Mouse (Mus musculus): ENCODE results near the gene Cyp27a1. TPM values are rescaled to one million over a fixed set of nuclear protein-coding genes. Genes with fewer than 3 reads are reported as not detected.

Gene Cyp27a1
- polyA plus RNA-seq, 1 experiment from 2014 or later = 17.0 TPM

DNA sequence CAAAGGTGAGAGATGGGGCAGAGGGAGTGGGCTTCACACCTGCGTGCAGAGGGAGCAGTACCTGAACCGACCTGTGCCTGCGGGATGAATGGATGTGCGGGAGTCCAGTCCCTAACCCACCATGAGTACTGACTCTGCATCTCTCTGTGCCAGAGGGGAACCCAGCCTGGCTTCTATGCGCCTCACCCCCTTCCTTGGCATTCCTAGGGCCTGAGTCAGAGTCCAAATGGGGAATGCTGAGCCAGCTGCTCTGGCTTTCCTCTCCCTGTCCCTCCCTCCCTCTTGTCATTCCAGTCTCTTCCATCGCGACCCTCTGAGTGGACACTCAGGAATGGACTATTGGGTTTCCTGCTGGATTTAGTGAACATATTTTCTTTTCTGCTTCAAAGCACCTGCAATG, 35.9 kb downstream of the Cyp27a1 start:
- Histone ChIP-seq H3K9ac (no peak overlapping the region), H3K4me2 (replicated peaks) (peak overlapping the region; percentile 54), H3K27ac (replicated peaks) (no peak overlapping the region; the same call in 1 of the 2 replicates), H3K4me1 (peaks cover 17% of the 10 kb centered on the region), H3K27me3 (peaks cover 10% of the 10 kb centered on the region; the same call in 1 of the 2 replicates), H3K4me3 (replicated peaks) (peak overlapping the region; percentile 30), H3K36me3 (no peaks in the 10 kb centered on the region), H3K9me3 (replicated peaks) (no peaks in the 10 kb centered on the region)
- ATAC-seq (ENCODE audit: insufficient number of reproducible peaks, low FRiP score, low TSS enrichment, low read depth) = peak; percentile 74
- 45% methylated on average over 7 of the region's 7 CpGs for WGBS

DNA sequence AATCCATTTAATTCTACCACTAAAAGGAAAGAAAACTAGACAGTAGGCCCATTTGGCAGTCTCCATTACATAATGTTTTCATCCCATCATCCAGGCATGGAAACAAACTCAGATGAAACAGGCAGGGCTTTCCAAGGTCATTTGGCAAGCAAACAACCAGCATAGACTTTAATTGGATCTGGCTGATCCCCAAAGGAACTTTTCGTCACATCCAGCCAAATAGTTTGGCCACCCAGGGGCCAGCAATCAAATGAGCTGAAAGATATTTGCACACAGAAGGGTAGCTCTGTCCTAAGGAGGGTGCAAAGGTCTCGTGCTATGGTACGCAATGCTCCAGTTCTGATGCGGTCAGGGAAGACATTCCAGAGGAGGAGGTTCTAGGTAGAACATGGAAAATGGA, 37.3 kb downstream of the Cyp27a1 start:
- Histone ChIP-seq H3K4me1 (peaks cover 17% of the 10 kb centered on the region), H3K27ac (replicated peaks) (no peak overlapping the region), H3K4me3 (replicated peaks) (no peak overlapping the region), H3K9me3 (replicated peaks) (no peaks in the 10 kb centered on the region), H3K9ac (no peak overlapping the region), H3K36me3 (no peaks in the 10 kb centered on the region), H3K4me2 (replicated peaks) (no peak overlapping the region), H3K27me3 (peaks cover 10% of the 10 kb centered on the region; the same call in 1 of the 2 replicates)
- WGBS = 83% methylated on average over 4 of the region's 4 CpGs
- ATAC-seq (ENCODE audit: insufficient number of reproducible peaks, low FRiP score, low TSS enrichment, low read depth) = no peak

DNA sequence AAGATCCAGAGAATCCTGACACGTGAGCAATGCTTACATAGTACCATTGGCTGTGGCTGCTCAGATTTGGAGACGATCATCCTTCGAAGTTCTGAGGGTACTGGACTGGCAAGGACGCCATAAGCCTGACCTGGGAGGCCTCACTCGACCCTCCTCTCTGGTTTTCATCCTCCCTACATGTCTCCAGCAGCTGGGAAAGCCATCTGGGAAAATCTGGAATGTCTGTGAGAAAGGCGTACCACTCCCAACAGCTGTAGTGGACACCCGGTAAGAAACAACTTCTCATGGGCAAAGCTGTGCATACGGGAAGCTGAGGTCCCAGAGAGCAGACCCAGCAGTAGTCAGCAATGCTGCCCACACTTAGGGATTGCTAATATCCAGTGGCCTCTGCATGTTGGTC, 38.8 kb downstream of the Cyp27a1 start:
- no peak overlapping the region for H3K4me2 ChIP-seq (replicated peaks)
- H3K4me1 ChIP-seq = peaks cover 17% of the 10 kb centered on the region
- peaks cover 10% of the 10 kb centered on the region; the same call in 1 of the 2 replicates for H3K27me3 ChIP-seq
- no peak overlapping the region for H3K4me3 ChIP-seq (replicated peaks)
- no peak for ATAC-seq (ENCODE audit: insufficient number of reproducible peaks, low FRiP score, low TSS enrichment, low read depth)
- no peak overlapping the region for H3K27ac ChIP-seq (replicated peaks)
- WGBS = 74% methylated on average over 8 of the region's 8 CpGs
- no peak overlapping the region for H3K9ac ChIP-seq
- H3K9me3 ChIP-seq (replicated peaks) = no peaks in the 10 kb centered on the region
- H3K36me3 ChIP-seq = no peaks in the 10 kb centered on the region

DNA sequence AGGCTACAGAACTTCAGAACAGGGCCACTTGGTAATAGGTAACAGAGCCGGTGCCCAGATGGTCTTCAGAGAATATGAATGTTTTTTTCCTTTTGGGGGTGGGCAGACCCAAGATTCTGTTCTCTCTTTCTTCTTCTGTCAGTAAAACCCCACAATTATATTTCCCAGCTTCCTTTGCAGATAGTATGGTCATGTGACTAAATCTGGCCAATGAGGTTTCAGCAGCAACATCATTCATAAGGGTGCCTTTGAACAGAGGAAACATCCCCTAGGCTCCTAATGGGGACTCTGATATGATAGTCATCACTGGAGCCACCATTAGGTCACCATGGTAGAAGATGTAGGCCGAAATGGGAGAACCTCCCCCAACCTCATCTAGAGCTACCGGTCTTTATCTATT, 39.5 kb downstream of the Cyp27a1 start:
- no peaks in the 10 kb centered on the region for H3K9me3 ChIP-seq (replicated peaks)
- H3K4me2 ChIP-seq (replicated peaks) = no peak overlapping the region
- peaks cover 10% of the 10 kb centered on the region; the same call in 1 of the 2 replicates for H3K27me3 ChIP-seq
- ATAC-seq (ENCODE audit: insufficient number of reproducible peaks, low FRiP score, low TSS enrichment, low read depth) = no peak
- peaks cover 17% of the 10 kb centered on the region for H3K4me1 ChIP-seq
- 98% methylated on average over 3 of the region's 3 CpGs for WGBS
- no peaks in the 10 kb centered on the region for H3K36me3 ChIP-seq
- no peak overlapping the region for H3K4me3 ChIP-seq (replicated peaks)
- no peak overlapping the region for H3K27ac ChIP-seq (replicated peaks)
- no peak overlapping the region for H3K9ac ChIP-seq

DNA sequence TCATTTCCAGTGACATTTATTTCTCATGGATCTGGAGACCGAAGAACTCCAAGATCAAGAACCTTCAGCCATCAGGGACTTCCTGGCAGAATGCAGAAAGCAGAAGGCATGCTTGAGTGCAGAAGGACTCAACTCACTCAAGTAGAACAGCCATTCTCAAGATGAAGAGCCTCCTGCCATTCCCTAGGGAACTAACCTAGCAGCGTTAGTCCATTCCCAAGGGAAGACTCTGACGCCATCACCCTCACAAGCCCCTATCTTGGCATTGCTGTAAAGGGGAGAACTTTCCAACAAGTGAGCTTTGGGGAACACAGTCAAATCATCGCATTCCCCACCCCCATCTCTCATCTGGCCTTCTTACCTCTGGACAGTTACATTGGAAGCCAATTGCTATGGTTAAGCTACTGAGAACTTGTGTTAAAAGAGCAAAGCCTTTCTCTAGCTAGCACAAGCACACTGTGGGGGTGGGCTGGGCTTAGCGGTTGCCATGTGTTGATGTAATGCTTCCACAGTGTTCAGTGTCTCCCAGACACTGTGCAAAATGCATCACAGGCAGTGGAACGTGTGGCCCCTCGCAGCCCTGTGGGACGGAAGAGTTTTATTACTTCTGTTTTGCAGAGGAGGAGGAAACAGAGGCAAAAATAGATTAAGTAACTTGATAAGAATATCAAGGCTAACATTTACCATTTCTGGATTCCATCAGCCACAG, 40.0 kb downstream of the Cyp27a1 start:
- WGBS = 70% methylated on average over 8 of the region's 8 CpGs
- Histone ChIP-seq H3K27me3 (peaks cover 10% of the 10 kb centered on the region; the same call in 1 of the 2 replicates), H3K27ac (replicated peaks) (no peak overlapping the region), H3K9me3 (replicated peaks) (no peaks in the 10 kb centered on the region), H3K9ac (no peak overlapping the region), H3K36me3 (no peaks in the 10 kb centered on the region), H3K4me2 (replicated peaks) (no peak overlapping the region), H3K4me1 (peaks cover 12% of the 10 kb centered on the region), H3K4me3 (replicated peaks) (no peak overlapping the region)
- ATAC-seq (ENCODE audit: insufficient number of reproducible peaks, low FRiP score, low TSS enrichment, low read depth) = no peak

DNA sequence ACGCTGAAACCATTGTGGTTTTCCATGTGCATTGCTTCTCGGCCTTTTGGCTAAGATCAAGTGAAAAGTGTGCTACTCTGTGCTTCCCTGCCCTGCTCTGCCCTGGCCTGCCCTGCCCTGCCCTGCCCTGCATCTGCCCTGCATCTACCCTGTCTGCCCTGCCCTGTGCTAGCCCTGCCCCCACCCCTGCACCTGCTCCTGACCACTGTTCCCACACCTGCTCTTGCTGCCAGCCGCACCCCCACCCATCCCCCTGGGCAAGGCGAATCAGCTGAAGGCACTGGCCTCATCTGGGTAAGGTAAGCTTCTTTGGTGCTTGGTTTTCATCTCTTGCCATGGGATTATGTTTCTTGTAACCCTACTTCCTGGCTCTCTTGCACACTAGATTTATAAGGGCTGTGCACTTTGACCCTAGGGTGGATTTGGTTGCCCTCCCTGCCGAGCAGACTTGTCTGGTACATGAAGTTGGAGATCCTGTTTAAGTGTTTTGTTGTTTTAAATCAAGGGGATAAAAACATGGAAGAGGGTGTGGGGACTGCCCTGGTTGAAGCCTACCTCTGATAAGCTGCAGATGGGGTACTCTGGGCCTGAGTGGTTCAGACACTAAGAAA, 40.9 kb downstream of the Cyp27a1 start:
- Histone ChIP-seq H3K27ac (replicated peaks) (no peak overlapping the region), H3K4me2 (replicated peaks) (no peak overlapping the region), H3K4me1 (peaks cover 3% of the 10 kb centered on the region), H3K9ac (no peak overlapping the region), H3K4me3 (replicated peaks) (no peak overlapping the region), H3K27me3 (peaks cover 2% of the 10 kb centered on the region; the same call in 1 of the 2 replicates), H3K36me3 (no peaks in the 10 kb centered on the region), H3K9me3 (replicated peaks) (no peaks in the 10 kb centered on the region)
- ATAC-seq (ENCODE audit: insufficient number of reproducible peaks, low FRiP score, low TSS enrichment, low read depth) = no peak; the same call in 1 of the 2 replicates
- WGBS = 42% methylated on average over 5 of the region's 5 CpGs

DNA sequence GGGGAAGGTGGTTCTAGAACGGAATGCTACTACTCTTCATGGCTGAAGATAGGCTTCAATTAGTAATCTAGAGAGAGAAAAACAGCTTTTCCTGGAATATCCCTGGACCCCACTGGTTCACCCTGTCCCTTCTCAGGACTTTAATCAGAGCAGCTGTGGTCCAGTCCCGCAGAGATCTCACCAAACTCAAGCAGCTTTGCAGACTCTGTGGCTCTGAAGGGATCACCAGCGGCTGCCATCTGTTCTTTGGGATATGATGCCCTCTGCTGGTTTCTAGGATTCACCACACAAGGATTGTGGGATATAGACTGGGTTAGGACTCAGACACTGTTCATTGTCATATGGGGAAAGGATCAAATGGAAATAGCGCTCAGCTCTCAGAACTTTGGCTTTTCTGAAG, 46.4 kb downstream of the Cyp27a1 start:
- H3K4me3 ChIP-seq (replicated peaks) = no peak overlapping the region
- ATAC-seq (ENCODE audit: insufficient number of reproducible peaks, low FRiP score, low TSS enrichment, low read depth) = no peak
- H3K36me3 ChIP-seq = no peaks in the 10 kb centered on the region
- H3K4me1 ChIP-seq = no peaks in the 10 kb centered on the region; the same call in 1 of the 2 replicates
- no peaks in the 10 kb centered on the region for H3K9me3 ChIP-seq (replicated peaks)
- H3K9ac ChIP-seq = no peak overlapping the region
- WGBS = 24% methylated on average over 4 of the region's 4 CpGs
- H3K27ac ChIP-seq (replicated peaks) = no peak overlapping the region
- H3K27me3 ChIP-seq = no peaks in the 10 kb centered on the region
- H3K4me2 ChIP-seq (replicated peaks) = no peak overlapping the region

DNA sequence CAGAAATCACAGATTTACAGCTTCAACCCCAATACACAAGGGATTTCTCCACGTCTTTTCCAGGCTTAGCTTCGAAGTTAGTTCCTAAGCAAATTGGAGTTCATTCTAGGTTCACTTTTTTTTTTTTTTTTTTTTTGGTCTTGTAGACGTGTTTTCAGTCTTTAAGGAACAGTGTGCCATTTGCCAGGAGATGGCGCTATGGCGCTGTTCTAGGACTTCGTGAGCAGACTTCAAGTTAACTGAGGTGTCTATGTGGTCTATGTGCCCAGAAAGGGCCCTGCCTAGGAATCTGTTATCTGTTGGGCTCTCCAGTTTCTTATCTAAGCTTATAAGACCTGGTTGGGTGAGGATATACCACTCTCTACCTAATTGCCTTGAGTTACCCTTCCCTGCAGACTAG, 49.7 kb downstream of the Cyp27a1 start:
- WGBS = under 1% methylated on average over 6 of the region's 6 CpGs
- H3K9ac ChIP-seq = no peak overlapping the region
- H3K27me3 ChIP-seq = no peaks in the 10 kb centered on the region
- no peaks in the 10 kb centered on the region for H3K9me3 ChIP-seq (replicated peaks)
- no peak overlapping the region for H3K27ac ChIP-seq (replicated peaks)
- no peaks in the 10 kb centered on the region; the same call in 1 of the 2 replicates for H3K4me1 ChIP-seq
- no peak overlapping the region for H3K4me3 ChIP-seq (replicated peaks)
- ATAC-seq (ENCODE audit: insufficient number of reproducible peaks, low FRiP score, low TSS enrichment, low read depth) = no peak
- H3K4me2 ChIP-seq (replicated peaks) = no peak overlapping the region
- no peaks in the 10 kb centered on the region for H3K36me3 ChIP-seq

DNA sequence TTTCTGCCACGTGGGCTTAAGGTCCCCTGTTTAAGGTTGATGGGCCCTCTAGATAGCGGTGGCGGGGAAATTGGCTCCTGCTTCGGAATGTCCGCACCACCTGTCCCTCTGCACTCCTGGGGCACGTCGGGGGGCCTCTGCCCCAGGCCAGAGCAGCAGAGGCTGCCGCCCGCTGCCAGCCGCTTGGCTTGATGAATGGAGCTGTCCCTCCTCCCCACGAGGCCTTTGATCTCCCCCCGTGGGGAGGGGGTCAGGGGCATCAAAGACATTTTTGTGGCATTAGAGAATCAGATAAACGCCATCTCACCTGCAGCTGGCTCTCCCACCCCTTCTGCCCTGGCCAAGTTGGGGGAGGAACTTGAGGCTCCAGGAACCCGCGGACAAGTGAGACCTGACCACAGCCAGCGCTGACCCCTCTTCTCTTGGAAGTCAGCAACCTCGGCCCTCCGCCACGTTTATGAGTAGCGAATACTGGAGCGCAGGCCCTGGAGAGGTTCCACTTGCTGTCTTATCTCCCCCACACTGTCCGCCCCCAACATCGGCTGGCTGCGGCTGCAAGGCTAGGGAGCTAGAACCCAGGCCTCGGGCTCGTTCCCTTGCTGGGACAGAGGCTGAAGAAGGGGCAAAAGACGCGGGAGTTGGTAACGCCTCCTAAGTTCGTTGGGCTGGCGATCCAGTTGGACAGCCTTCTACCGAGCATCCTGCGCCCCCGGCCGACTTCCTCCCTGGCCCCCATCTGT, 57.5 kb downstream of the Cyp27a1 start:
- H3K4me3 ChIP-seq (replicated peaks) = peak overlapping the region; percentile 54
- H3K36me3 ChIP-seq = no peaks in the 10 kb centered on the region
- no peak overlapping the region; the same call in 1 of the 2 replicates for H3K27ac ChIP-seq (replicated peaks)
- 0 out of 2 replicates have a peak overlapping the region, but pooled peaks have one; percentile 35 for H3K9ac ChIP-seq
- WGBS = 3% methylated on average over 35 of the region's 35 CpGs
- H3K9me3 ChIP-seq (replicated peaks) = no peaks in the 10 kb centered on the region
- peak overlapping the region; percentile 92 for H3K4me2 ChIP-seq (replicated peaks)
- ATAC-seq (ENCODE audit: insufficient number of reproducible peaks, low FRiP score, low TSS enrichment, low read depth) = no peak
- H3K27me3 ChIP-seq = peaks cover 56% of the 10 kb centered on the region
- H3K4me1 ChIP-seq = peaks cover 47% of the 10 kb centered on the region

DNA sequence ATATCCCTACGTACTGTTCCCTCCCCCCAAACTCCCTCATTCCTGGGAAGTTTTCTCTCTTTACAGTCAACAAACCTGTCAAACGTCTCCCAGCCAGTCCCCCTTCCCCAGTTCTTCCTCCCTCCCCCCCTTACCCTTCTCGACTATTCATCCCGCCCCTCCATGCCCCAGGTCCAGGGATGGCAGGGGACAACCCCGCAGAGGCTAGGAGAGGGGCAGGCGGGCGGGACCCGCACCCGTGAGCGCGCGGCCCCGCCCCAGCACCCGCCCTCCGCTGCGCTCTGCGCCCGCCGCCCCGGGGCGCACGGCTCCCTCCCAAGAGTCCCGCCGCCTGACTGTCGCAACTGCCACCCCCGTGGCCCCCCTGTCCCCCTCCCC, 58.1 kb downstream of the Cyp27a1 start:
- Histone ChIP-seq H3K4me2 (replicated peaks) (peak overlapping the region; percentile 92), H3K4me1 (peaks cover 47% of the 10 kb centered on the region), H3K9ac (peak overlapping the region; percentile 35; the same call in 1 of the 2 replicates), H3K9me3 (replicated peaks) (no peaks in the 10 kb centered on the region), H3K4me3 (replicated peaks) (peak overlapping the region; percentile 54), H3K27me3 (peaks cover 56% of the 10 kb centered on the region), H3K27ac (replicated peaks) (no peak overlapping the region), H3K36me3 (no peaks in the 10 kb centered on the region)
- peak; percentile 13; the same call in 1 of the 2 replicates for ATAC-seq (ENCODE audit: insufficient number of reproducible peaks, low FRiP score, low TSS enrichment, low read depth)
- 0% methylated on average over 25 of the region's 26 CpGs for WGBS

DNA sequence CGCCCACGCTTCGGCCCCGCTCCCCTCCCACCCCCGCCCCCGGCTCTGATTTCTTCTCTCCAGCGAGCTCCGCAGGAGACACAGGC, 58.3 kb downstream of the Cyp27a1 start, which contains the start of gene Wnt6:
Gene Wnt6, plus strand, starts transcription at position 48 of the 86 bp plus-strand sequence.
- no peak; the same call in 1 of the 2 replicates for ATAC-seq (ENCODE audit: insufficient number of reproducible peaks, low FRiP score, low TSS enrichment, low read depth)
- no peaks in the 10 kb centered on the region for H3K9me3 ChIP-seq (replicated peaks)
- no CpG with 5 or more reads among the region's 8 CpGs for WGBS
- peak within 1 kb of the TSS; percentile 54 for H3K4me3 ChIP-seq (replicated peaks)
- H3K4me2 ChIP-seq (replicated peaks) = peak within 1 kb of the TSS; percentile 92
- H3K27ac ChIP-seq (replicated peaks) = peak within 1 kb of the TSS; percentile 69
- peaks cover 56% of the 10 kb centered on the region for H3K27me3 ChIP-seq
- H3K36me3 ChIP-seq = no peaks in the 10 kb centered on the region
- peak within 1 kb of the TSS; percentile 35 for H3K9ac ChIP-seq
- peaks cover 47% of the 10 kb centered on the region for H3K4me1 ChIP-seq
